Mouse (Mus musculus) cerebellum, adult 2 months (tissue): ENCODE results near the gene Rcc1.

Source experiments
- CTCF ChIP-seq: fragments of 200-500 bp; IDR thresholded peaks from 2 replicates; pipeline ENCODE4 v1.5.1; 2011; ENCODE audit warnings: low read depth, mild to moderate bottlenecking, control low read depth, low read length, moderate library complexity, borderline replicate concordance; ENCODE audit not compliant: insufficient read depth
- POLR2A ChIP-seq: fragments of 200-500 bp; IDR thresholded peaks from 2 replicates; pipeline ENCODE4 v1.6.1; 2011; ENCODE audit warnings: low read length, control low read depth, borderline replicate concordance; ENCODE audit not compliant: insufficient read depth

- TF ChIP-seq CTCF (no peak), POLR2A (peak; percentile 95)
These were observed at the start of gene Rcc1 for GRCm38 (mm10) chr4:132353481-132353885.
